Mouse (Mus musculus): ENCODE data around the gene Brd7. TPM values are rescaled to one million over a fixed set of nuclear protein-coding genes. Genes with fewer than 3 reads are reported as not detected.

Gene Brd7
- total RNA-seq (2021), result 10 to 100 TPM; 68.0 to 78.8 TPM

DNA sequence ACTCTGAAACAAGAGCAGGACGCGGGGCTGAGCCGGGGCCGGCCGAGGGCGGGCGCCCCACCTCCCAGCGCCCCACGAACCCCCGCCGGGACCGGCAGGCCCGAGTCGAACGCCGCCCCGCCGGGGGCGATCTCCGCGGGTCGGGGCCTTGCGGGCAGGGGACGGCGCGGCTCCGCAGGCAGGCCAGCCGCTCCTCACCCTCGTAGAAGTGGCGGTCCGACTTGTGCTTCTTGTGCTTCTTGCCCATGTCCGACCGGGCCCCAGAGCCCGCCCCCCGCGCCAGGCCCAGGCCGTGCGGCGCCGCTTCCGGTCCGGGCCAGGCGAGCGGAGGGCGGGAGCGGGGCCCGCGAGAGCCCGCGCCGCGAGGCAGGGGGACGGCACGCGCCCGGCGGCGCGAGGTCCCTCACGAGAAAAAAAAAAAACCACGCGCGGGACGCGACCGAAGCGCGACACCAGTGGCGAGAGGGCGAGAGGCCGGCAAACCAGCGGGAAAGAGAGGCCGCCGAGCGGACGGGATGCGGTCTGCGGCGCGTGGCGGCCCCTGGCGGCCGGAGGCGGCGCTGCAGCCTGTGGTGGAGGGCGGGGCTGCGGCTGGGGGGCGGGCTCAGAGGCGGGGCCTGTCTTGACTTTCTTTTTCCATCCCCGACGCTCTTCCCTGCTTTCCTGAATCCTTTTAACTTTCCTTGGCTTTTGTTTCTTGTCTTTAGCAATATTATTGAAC lies at the start of gene Brd7:
Brd7 (minus strand) TSS at position 487 of the 721 bp plus-strand sequence.
- intact Hi-C loops (cut with DNase I), result loop anchor here (2.0 to 5.0 kb wide), 5 partner anchors 95 to 335 kb away; partner anchors contain the start of genes Cyld, Nkd1 and Tent4b
- DNase-seq, result peak; percentile 93

- DNase-seq, result no peak
These were observed 49.5 kb upstream of the Brd7 start for GRCm38 (mm10) chr8:88411461-88411860.

GRCm38 (mm10) chr8:88409401-88409940 lies 47.5 kb upstream of the Brd7 start:
- intact Hi-C loops (cut with DNase I), result no loop called here
- DNase-seq, result peak in 1 of 2 experiments; percentile 23

More at GRCm38 (mm10) chr8:88411461-88411860, 49.5 kb upstream of the Brd7 start:
- intact Hi-C loops (cut with DNase I), result no loop called here

GRCm38 (mm10) chr8:88407716-88408115 lies 45.7 kb upstream of the Brd7 start:
- no peak for DNase-seq
- intact Hi-C loops (cut with DNase I), result no loop called here

GRCm38 (mm10) chr8:88398060-88398459 lies 36.1 kb upstream of the Brd7 start:
- intact Hi-C loops (cut with DNase I), result no loop called here
- no peak for DNase-seq

- intact Hi-C loops (cut with DNase I), result no loop called here
- DNase-seq, result no peak
These were observed 31.3 kb upstream of the Brd7 start for GRCm38 (mm10) chr8:88393298-88393697.

- no peak for DNase-seq
- intact Hi-C loops (cut with DNase I), result no loop called here
These were observed 28.8 kb upstream of the Brd7 start for GRCm38 (mm10) chr8:88390749-88391148.

DNA sequence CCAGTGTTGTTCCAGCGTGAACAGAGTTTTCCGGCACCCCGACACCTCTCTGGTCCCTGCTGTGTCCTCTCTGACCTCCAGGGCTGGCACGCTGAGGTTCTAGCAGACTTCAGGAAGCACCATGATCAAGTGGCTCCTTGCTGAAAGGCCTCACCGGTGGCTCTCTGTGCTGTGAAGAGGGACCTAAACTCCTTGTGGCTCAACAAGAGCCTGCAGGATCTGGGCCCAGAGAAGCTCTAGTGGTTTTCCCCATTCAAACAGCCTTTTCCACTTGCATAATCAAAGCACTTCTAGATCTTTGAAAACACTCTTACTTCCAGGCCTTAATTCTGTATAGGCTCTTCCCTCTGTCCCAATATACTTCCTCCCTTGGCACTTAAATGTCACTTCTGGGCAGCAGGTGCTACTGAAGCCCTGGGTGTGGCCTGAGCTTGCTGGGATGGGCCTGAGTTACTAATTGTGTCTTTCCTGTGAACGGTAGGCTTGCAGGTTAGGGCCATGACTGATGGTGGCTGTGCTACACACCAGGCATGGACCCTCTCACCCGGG lies 26.8 kb upstream of the Brd7 start:
- no peak for DNase-seq
- intact Hi-C loops (cut with DNase I), result no loop called here

DNA sequence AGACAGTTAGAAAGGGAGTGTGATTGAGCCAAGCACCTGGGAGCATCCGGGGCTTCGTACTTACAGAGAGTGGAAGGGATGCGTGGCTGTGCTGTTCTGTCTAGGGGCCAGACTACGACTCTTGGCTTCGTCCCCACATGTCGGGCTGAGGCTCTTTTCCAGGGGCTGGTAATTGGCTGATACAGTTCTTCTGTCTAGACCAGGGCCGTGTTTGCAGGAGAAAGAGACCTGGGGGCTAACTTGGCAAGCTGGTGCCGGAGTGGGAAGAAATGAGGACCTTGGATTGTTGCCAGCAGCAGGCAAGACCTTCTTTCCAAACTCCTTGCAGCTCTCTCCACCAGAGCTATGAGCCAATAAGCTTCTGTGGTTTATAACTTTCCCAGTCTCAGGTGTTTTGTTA lies 25.9 kb upstream of the Brd7 start:
- DNase-seq, result no peak
- intact Hi-C loops (cut with DNase I), result no loop called here

DNA sequence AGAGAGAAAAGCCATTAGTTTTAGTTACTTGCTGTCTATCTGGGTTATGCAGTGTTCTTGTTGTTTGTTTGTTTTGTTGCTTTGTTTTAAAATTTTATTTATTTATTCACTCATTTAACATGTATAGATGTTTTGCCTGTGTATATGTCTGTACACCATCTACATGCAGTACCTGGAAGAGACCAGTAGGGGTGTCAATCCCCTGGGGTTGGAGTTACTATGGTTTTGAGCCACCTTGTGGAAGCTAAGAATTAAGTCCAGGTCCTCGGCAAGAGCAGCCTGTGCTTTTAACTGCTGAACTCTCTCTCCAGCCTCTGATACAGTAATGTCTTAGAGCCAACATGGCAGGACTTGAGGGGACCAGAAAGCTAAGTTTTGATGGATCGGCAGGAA lies 21.2 kb upstream of the Brd7 start:
- no peak for DNase-seq
- intact Hi-C loops (cut with DNase I), result no loop called here

DNA sequence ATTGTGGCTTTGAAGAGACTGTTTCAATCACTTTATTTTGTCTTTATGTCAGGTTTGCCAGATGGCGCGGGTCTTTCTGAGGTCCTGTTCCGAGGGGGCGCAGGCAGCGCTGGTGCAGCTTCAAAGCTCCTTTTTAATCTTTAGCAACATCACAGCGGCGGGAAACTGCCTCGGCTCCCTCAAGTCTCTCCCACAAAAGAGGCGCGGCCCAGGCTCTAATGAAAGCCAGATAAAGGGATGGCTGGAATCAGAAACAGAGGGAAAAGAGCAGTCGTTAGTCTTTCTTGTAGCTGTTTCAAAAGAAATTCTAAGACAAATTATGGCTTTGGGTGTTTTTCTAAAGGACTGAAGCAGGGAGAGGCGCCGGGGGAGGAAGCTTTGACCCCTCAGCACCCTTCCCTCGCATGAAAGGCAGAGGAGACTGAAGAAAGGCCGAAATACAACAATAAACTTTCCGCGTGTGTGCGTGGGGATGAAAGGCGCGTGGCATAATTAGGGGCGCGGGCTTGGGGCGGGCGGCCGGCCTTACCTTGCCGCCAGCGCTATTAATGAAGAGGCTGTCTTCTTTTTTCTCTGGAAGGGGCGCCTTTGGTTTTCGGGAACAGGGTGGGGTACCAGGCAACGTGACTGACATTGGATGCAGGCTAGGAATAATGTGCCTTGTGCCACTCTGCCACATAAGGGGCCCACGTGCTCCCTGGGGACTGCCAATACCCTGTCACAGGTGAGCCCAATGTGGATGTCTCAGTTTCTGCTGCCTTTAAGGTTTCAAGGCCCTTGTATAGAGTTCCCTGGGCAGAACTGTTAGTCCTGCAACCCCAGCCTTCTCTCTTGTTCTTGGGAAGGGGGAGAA lies 20.5 kb upstream of the Brd7 start:
- DNase-seq, result no peak
- intact Hi-C loops (cut with DNase I), result no loop called here

- intact Hi-C loops (cut with DNase I), result no loop called here
- peak; percentile 20 to 28 for DNase-seq
These were observed 18.5 kb upstream of the Brd7 start for GRCm38 (mm10) chr8:88380497-88380896.

DNA sequence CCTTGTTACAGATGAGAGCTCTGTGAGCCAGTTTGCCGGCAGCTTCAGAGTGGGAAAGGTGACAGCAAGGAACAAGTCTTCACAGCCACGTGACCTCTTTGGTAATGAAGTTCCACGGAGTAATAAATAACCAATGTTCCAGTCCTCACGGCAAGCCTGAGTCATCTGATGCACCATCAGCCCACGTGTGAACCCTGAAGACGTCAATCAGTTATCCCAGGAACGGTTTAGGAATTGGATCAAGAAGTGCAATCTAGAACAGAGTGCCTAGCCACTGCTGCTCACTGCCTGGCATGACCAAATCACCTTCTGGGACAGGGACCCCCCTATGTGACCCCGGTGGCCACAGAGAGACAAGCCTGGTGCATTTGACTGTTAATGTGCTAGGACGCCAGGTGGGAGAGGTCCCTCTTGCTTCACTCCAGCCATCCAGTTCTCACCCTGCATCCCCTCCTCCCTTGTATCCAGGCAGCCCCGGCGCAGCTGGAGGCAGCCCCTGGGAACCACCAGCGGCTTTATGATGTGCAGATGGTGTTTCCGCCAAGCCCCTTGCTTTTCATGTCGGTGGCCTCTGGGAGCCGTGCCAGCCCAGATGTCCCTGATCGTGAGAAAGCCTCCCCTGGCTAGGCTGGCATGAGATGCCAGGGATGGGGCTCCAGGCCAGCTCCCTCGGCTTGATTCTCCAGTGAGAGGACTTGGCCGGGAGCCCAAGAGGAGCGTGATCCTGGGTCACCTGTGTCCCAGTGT lies 15.0 kb upstream of the Brd7 start:
- intact Hi-C loops (cut with DNase I), result no loop called here
- DNase-seq, result peak; percentile 20 to 30

- intact Hi-C loops (cut with DNase I), result no loop called here
These were observed 9.5 kb upstream of the Brd7 start for GRCm38 (mm10) chr8:88371522-88371921.

DNA sequence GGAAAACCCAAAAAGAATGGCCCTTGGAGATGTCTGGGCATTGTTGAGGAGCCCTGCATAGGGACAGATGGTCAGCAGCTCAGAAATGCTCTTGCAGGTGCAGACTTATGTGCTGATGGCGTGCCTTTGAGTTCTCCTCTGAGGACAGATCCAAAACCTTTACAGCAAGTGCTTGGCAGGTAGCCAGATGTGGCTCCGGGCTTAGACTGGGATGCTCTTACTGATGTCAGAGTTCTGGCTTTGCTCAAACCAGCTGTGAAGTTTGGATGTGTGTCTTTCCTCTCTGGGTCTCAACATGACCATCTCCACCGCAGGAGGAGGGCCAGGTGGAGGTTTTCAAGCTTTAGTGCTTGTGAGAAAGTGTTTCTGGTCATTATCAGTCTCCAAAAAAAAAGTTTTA lies 7.8 kb upstream of the Brd7 start:
- no peak for DNase-seq
- intact Hi-C loops (cut with DNase I), result no loop called here

More at GRCm38 (mm10) chr8:88371522-88371921, 9.5 kb upstream of the Brd7 start:
- no peak for DNase-seq

GRCm38 (mm10) chr8:88369221-88369620 lies 7.2 kb upstream of the Brd7 start:
- intact Hi-C loops (cut with DNase I), result no loop called here
- DNase-seq, result peak; percentile 17 to 21

GRCm38 (mm10) chr8:88362446-88363150 lies 604 bp upstream of the Brd7 start:
- intact Hi-C loops (cut with DNase I), result loop anchor here (2.0 to 5.0 kb wide), 4 partner anchors 160 to 335 kb away; partner anchors contain the start of genes Cyld, Nkd1 and Tent4b
- peak; percentile 41 to 45 for DNase-seq

- peak; percentile 21 to 37 for DNase-seq
- intact Hi-C loops (cut with DNase I), result loop anchor here (2.0 to 5.0 kb wide), 4 partner anchors 94 to 336 kb away; partner anchors contain the start of genes Cyld, Nkd1 and Tent4b
These were observed 818 bp downstream of the Brd7 start for GRCm38 (mm10) chr8:88361044-88361707.

GRCm38 (mm10) chr8:88359959-88360358 lies 2.0 kb downstream of the Brd7 start:
- peak; percentile 11 to 21 for DNase-seq
- intact Hi-C loops (cut with DNase I), result loop anchor here (2.0 to 5.0 kb wide), 4 partner anchors 93 to 337 kb away; partner anchors contain the start of genes Cyld, Nkd1 and Tent4b
